Mouse (Mus musculus) forebrain, embryonic 16.5 days (tissue): ENCODE data around the gene Ddx23. TPM values are rescaled to one million over a fixed set of nuclear protein-coding genes. Genes with fewer than 3 reads are reported as not detected.
A peak's percentile ranks its signal among the peaks of the same experiment; 100 is the strongest.

Experiments
- ATAC-seq: fragments of 200-750 bp; cut with Nextera tagmentation; 2 replicates; pipeline ENCODE4 v1.8.0; 2017; ENCODE audit warnings: mild to moderate bottlenecking, moderate library complexity
- H3K27ac ChIP-seq: fragments of 300-500 bp; sonication (generic); 2 replicates; pipeline ENCODE4 v1.5.1; 2014; ENCODE audit warnings: low read length, control low read depth
- H3K27me3 ChIP-seq: fragments of 300-500 bp; sonication (generic); replicated peaks from 2 replicates; pipeline ENCODE4 v1.6.1; 2014; ENCODE audit warnings: low read length; ENCODE audit not compliant: control insufficient read depth, insufficient read depth
- H3K36me3 ChIP-seq: fragments of 300-500 bp; sonication (generic); 2 replicates; pipeline ENCODE4 v1.6.1; 2014; ENCODE audit not compliant: control insufficient read depth, insufficient read depth
- H3K4me1 ChIP-seq: fragments of 300-500 bp; sonication (generic); replicated peaks from 2 replicates; pipeline ENCODE4 v1.6.1; 2014; ENCODE audit warnings: low read length; ENCODE audit not compliant: control insufficient read depth, insufficient read depth
- H3K4me2 ChIP-seq: fragments of 300-500 bp; sonication (generic); 2 replicates; pipeline ENCODE4 v1.6.1; 2014; ENCODE audit warnings: mild to moderate bottlenecking, low read length, control low read depth
- H3K4me3 ChIP-seq: fragments of 300-500 bp; sonication (generic); replicated peaks from 2 replicates; pipeline ENCODE4 v1.5.1; 2014; ENCODE audit warnings: mild to moderate bottlenecking, low read length, control low read depth
- H3K9ac ChIP-seq: fragments of 300-500 bp; sonication (generic); replicated peaks from 2 replicates; pipeline ENCODE4 v1.6.1; 2014; ENCODE audit warnings: low read depth, low read length, control low read depth
- H3K9me3 ChIP-seq: fragments of 300-500 bp; sonication (generic); 2 replicates; pipeline ENCODE4 v1.6.1; 2016; ENCODE audit warnings: low read length; ENCODE audit not compliant: control insufficient read depth
- WGBS: fragments of 180-500 bp; shearing (Covaris S2); extraction: QIAGEN DNeasy Blood & Tissue Kit; methylation state at CpG from one replicate; pipeline ENCODE4 v1.1.7; 2014; 5-methylcytosine and 5-hydroxymethylcytosine counted together
- polyA plus RNA-seq: library from polyadenylated mRNA; unstranded; fragments of >200 nt; fragmentation: Nextera tagmentation; extraction: Ambion mirVana; gene quantifications from 2 replicates; pipeline ENCODE4 v1.2.1, GENCODE M21; 2015

The Ddx23 gene
- polyA plus RNA-seq, 1 experiment from 2014 or later: 25.5 TPM

- 35% methylated on average over 20 of the region's 20 CpGs for WGBS
- H3K9me3 ChIP-seq: no peaks in the 10 kb centered on the region; the same call in 1 of the 2 replicates
- H3K27me3 ChIP-seq: peaks cover 7% of the 10 kb centered on the region
- H3K27ac ChIP-seq: no peak overlapping the region
- H3K4me3 ChIP-seq: no peak overlapping the region
- no peak overlapping the region for H3K9ac ChIP-seq
- H3K4me1 ChIP-seq: peaks cover 5% of the 10 kb centered on the region; the same call in 1 of the 2 replicates
- no peak overlapping the region for H3K4me2 ChIP-seq
- no peaks in the 10 kb centered on the region for H3K36me3 ChIP-seq
- ATAC-seq: no peak
These were observed 46.1 kb downstream of the Ddx23 start for GRCm38 (mm10) chr15:98616362-98617175.

- 61% methylated on average over 6 of the region's 6 CpGs for WGBS
- H3K9ac ChIP-seq: no peak overlapping the region
These were observed 46.9 kb downstream of the Ddx23 start for GRCm38 (mm10) chr15:98615751-98616150.

GRCm38 (mm10) chr15:98614971-98615370, 47.7 kb downstream of the Ddx23 start:
- peaks cover 6% of the 10 kb centered on the region for H3K27me3 ChIP-seq
- 49% methylated on average over 6 of the region's 6 CpGs for WGBS
- no peak for ATAC-seq
- H3K9me3 ChIP-seq: no peaks in the 10 kb centered on the region; the same call in 1 of the 2 replicates
- peaks cover 5% of the 10 kb centered on the region; the same call in 1 of the 2 replicates for H3K4me1 ChIP-seq
- H3K27ac ChIP-seq: no peak overlapping the region
- no peak overlapping the region for H3K9ac ChIP-seq
- no peak overlapping the region for H3K4me3 ChIP-seq
- no peaks in the 10 kb centered on the region for H3K36me3 ChIP-seq
- no peak overlapping the region for H3K4me2 ChIP-seq

More at GRCm38 (mm10) chr15:98615751-98616150, 46.9 kb downstream of the Ddx23 start:
- no peak overlapping the region for H3K4me2 ChIP-seq
- no peak for ATAC-seq
- peaks cover 5% of the 10 kb centered on the region; the same call in 1 of the 2 replicates for H3K4me1 ChIP-seq
- H3K36me3 ChIP-seq: no peaks in the 10 kb centered on the region
- H3K27ac ChIP-seq: no peak overlapping the region
- peaks cover 7% of the 10 kb centered on the region for H3K27me3 ChIP-seq
- H3K4me3 ChIP-seq: no peak overlapping the region
- H3K9me3 ChIP-seq: no peaks in the 10 kb centered on the region; the same call in 1 of the 2 replicates

GRCm38 (mm10) chr15:98614551-98614950, 48.1 kb downstream of the Ddx23 start:
- H3K4me2 ChIP-seq: no peak overlapping the region
- peaks cover 5% of the 10 kb centered on the region; the same call in 1 of the 2 replicates for H3K4me1 ChIP-seq
- ATAC-seq: no peak
- no peak overlapping the region for H3K4me3 ChIP-seq
- no peaks in the 10 kb centered on the region for H3K36me3 ChIP-seq
- H3K9ac ChIP-seq: no peak overlapping the region
- H3K27ac ChIP-seq: no peak overlapping the region
- H3K27me3 ChIP-seq: peaks cover 6% of the 10 kb centered on the region
- no peaks in the 10 kb centered on the region; the same call in 1 of the 2 replicates for H3K9me3 ChIP-seq
- WGBS: 33% methylated on average over 9 of the region's 9 CpGs

- no peak overlapping the region for H3K4me3 ChIP-seq
- no peaks in the 10 kb centered on the region for H3K27me3 ChIP-seq
- no peak for ATAC-seq
- no peak overlapping the region for H3K4me2 ChIP-seq
- no peaks in the 10 kb centered on the region for H3K36me3 ChIP-seq
- H3K27ac ChIP-seq: no peak overlapping the region
- H3K9ac ChIP-seq: no peak overlapping the region
- peaks cover 20% of the 10 kb centered on the region for H3K4me1 ChIP-seq
- no peaks in the 10 kb centered on the region for H3K9me3 ChIP-seq
- WGBS: 100% methylated on average over 3 of the region's 3 CpGs
These were observed 50.5 kb downstream of the Ddx23 start for GRCm38 (mm10) chr15:98612229-98612628.

- Histone ChIP-seq H3K27me3 (no peaks in the 10 kb centered on the region), H3K4me2 (peak overlapping the region; percentile 81), H3K4me1 (peaks cover 25% of the 10 kb centered on the region), H3K36me3 (no peaks in the 10 kb centered on the region), H3K4me3 (peak overlapping the region; percentile 93), H3K9ac (peak overlapping the region; percentile 95), H3K27ac (peak overlapping the region; percentile 85; the same call in 1 of the 2 replicates), H3K9me3 (no peaks in the 10 kb centered on the region)
- WGBS: 1% methylated on average over 12 of the region's 12 CpGs
- 0 out of 2 replicates have a peak, but pooled peaks have one; percentile 21 for ATAC-seq
These were observed 52.5 kb downstream of the Ddx23 start for GRCm38 (mm10) chr15:98610131-98610633.

- no peaks in the 10 kb centered on the region for H3K9me3 ChIP-seq
- under 1% methylated on average over 55 of the region's 75 CpGs for WGBS
- H3K27ac ChIP-seq: peak within 1 kb of the TSS; percentile 85
- H3K27me3 ChIP-seq: no peaks in the 10 kb centered on the region
- H3K4me3 ChIP-seq: peak within 1 kb of the TSS; percentile 93
- peaks cover 22% of the 10 kb centered on the region for H3K4me1 ChIP-seq
- H3K36me3 ChIP-seq: no peaks in the 10 kb centered on the region
- ATAC-seq: peak; percentile 85
- H3K9ac ChIP-seq: peak within 1 kb of the TSS; percentile 95
- H3K4me2 ChIP-seq: peak within 1 kb of the TSS; percentile 81
These were observed 53.2 kb downstream of the Ddx23 start, which contains the start of gene Adcy6 for GRCm38 (mm10) chr15:98609331-98610130. TSS of gene Adcy6 (minus strand) at chr15:98610076.

GRCm38 (mm10) chr15:98608784-98609250, 53.9 kb downstream of the Ddx23 start:
- H3K4me3 ChIP-seq: peak overlapping the region; percentile 93
- 0 out of 2 replicates have a peak, but pooled peaks have one; percentile 5 for ATAC-seq
- peaks cover 20% of the 10 kb centered on the region for H3K4me1 ChIP-seq
- WGBS: 0% methylated on average over 7 of the region's 26 CpGs
- H3K27me3 ChIP-seq: no peaks in the 10 kb centered on the region
- H3K9me3 ChIP-seq: no peaks in the 10 kb centered on the region
- H3K4me2 ChIP-seq: peak overlapping the region; percentile 81
- H3K27ac ChIP-seq: peak overlapping the region; percentile 85
- H3K36me3 ChIP-seq: peaks cover 2% of the 10 kb centered on the region; the same call in 1 of the 2 replicates
- H3K9ac ChIP-seq: peak overlapping the region; percentile 95
